Mouse (Mus musculus) CH12.LX (cell line): ENCODE results near the gene Tnfaip8l1. TPM values are rescaled to one million over a fixed set of nuclear protein-coding genes. Genes with fewer than 3 reads are reported as not detected.

Experiments used
- DNase-seq: peaks from one replicate; pipeline ENCODE4 v3.0.0-alpha.2; 2013; ENCODE audit errors: extremely low read depth
- H3K27ac ChIP-seq: 2 replicates; pipeline ENCODE4 v1.5.1; 2012; ENCODE audit warnings: low read depth, mild to moderate bottlenecking, control low read depth, moderate library complexity; ENCODE audit not compliant: insufficient read depth
- H3K27me3 ChIP-seq: replicated peaks from 2 replicates; pipeline ENCODE3; 2012; ENCODE audit warnings: inconsistent platforms
- H3K36me3 ChIP-seq, 2 experiments: replicated peaks in 1 of 2; 2 replicates each; pipeline versions ENCODE3 to v1.6.1; 2012; ENCODE audit warnings: inconsistent platforms in 1 of 2, low read length in 1 of 2, mild to moderate bottlenecking in 1 of 2, mixed read lengths in 1 of 2, moderate library complexity in 1 of 2; ENCODE audit not compliant: control insufficient read depth in 1 of 2, insufficient read depth in 1 of 2
- H3K4me1 ChIP-seq, 2 experiments: 2 replicates each; pipeline ENCODE4 v1.6.1; 2012; ENCODE audit warnings: inconsistent platforms in 1 of 2, moderate library complexity in 1 of 2; ENCODE audit not compliant: insufficient read depth in 2 of 2, control insufficient read depth in 1 of 2
- H3K4me2 ChIP-seq: 2 replicates; pipeline ENCODE4 v1.6.1; 2012; ENCODE audit warnings: low read depth, mild to moderate bottlenecking, control low read depth; ENCODE audit not compliant: poor library complexity, insufficient read depth, severe bottlenecking
- H3K4me3 ChIP-seq, 3 experiments: fragments of 150-350 bp in 1 of 3; sonication (generic) in 1 of 3; replicated peaks in 1 of 3; 2 replicates each; pipeline versions ENCODE3 to v1.5.1; 2011 to 2012; ENCODE audit warnings: low read depth in 2 of 3, low read length in 2 of 3, mild to moderate bottlenecking in 2 of 3, moderate library complexity in 2 of 3, control low read depth in 1 of 3, improper control_type of control experiment in 1 of 3, inconsistent platforms in 1 of 3, mixed read lengths in 1 of 3; ENCODE audit not compliant: poor library complexity in 1 of 3
- H3K79me2 ChIP-seq: replicated peaks from 2 replicates; pipeline ENCODE4 v1.6.1; 2012; ENCODE audit warnings: mild to moderate bottlenecking, moderate library complexity; ENCODE audit not compliant: control insufficient read depth, poor library complexity, insufficient read depth, severe bottlenecking; ENCODE audit errors: extremely low read depth
- H3K9ac ChIP-seq: 2 replicates; pipeline ENCODE4 v1.6.1; 2012; ENCODE audit warnings: low read depth, mild to moderate bottlenecking, control low read depth, moderate library complexity; ENCODE audit not compliant: insufficient read depth
- H3K9me3 ChIP-seq: replicated peaks from 2 replicates; pipeline ENCODE3; 2012; ENCODE audit warnings: low read length, inconsistent platforms, mixed read lengths
- BHLHE40 ChIP-seq: IDR thresholded peaks from 2 replicates; pipeline ENCODE4 v1.6.1; 2011; ENCODE audit warnings: mild to moderate bottlenecking, low read depth, low read length, improper control_type of control experiment
- CTCF ChIP-seq, 2 experiments: IDR thresholded peaks in 1 of 2; conservative IDR thresholded peaks in 1 of 2; 2 replicates each; pipeline ENCODE4 v1.5.1; 2011 to 2012; ENCODE audit warnings: low read depth in 2 of 2, low read length in 2 of 2, improper control_type of control experiment in 1 of 2, inconsistent platforms in 1 of 2, mild to moderate bottlenecking in 1 of 2, moderate library complexity in 1 of 2
- ELF1 ChIP-seq: IDR thresholded peaks from 2 replicates; pipeline ENCODE4 v1.6.1; 2014; ENCODE audit warnings: low read depth, mild to moderate bottlenecking, inconsistent platforms, low read length, improper control_type of control experiment
- EP300 ChIP-seq: IDR thresholded peaks from 2 replicates; pipeline ENCODE4 v1.6.1; 2011; ENCODE audit warnings: low read length, improper control_type of control experiment
- ETS1 ChIP-seq: conservative IDR thresholded peaks from 2 replicates; pipeline ENCODE4 v1.6.1; 2012; ENCODE audit warnings: low read depth, mild to moderate bottlenecking, inconsistent platforms, low read length, improper control_type of control experiment, moderate library complexity
- HCFC1 ChIP-seq: IDR thresholded peaks from 2 replicates; pipeline ENCODE4 v1.6.1; 2012; ENCODE audit warnings: low read depth, mild to moderate bottlenecking, inconsistent platforms, low read length, improper control_type of control experiment
- JUN ChIP-seq: IDR thresholded peaks from 2 replicates; pipeline ENCODE4 v1.6.1; 2011; ENCODE audit warnings: low read depth, mild to moderate bottlenecking, low read length, improper control_type of control experiment, moderate library complexity; ENCODE audit not compliant: insufficient read depth
- JUND ChIP-seq: conservative IDR thresholded peaks from 2 replicates; pipeline ENCODE4 v1.6.1; 2011; ENCODE audit warnings: low read depth, low read length, improper control_type of control experiment
- MAFK ChIP-seq: IDR thresholded peaks from 2 replicates; pipeline ENCODE4 v1.6.1; 2011; ENCODE audit warnings: low read length, improper control_type of control experiment; ENCODE audit not compliant: insufficient replicate concordance
- MAX ChIP-seq: IDR thresholded peaks from 2 replicates; pipeline ENCODE4 v1.6.1; 2011; ENCODE audit warnings: low read length, improper control_type of control experiment
- MAZ ChIP-seq: IDR thresholded peaks from 2 replicates; pipeline ENCODE4 v1.6.1; 2012; ENCODE audit warnings: low read depth, mild to moderate bottlenecking, inconsistent platforms, low read length, improper control_type of control experiment, moderate library complexity
- MEF2A ChIP-seq: IDR thresholded peaks from 2 replicates; pipeline ENCODE4 v1.6.1; 2014; ENCODE audit warnings: low read depth, mild to moderate bottlenecking, inconsistent platforms, low read length, improper control_type of control experiment, borderline replicate concordance
- MYC ChIP-seq: IDR thresholded peaks from 2 replicates; pipeline ENCODE4 v1.6.1; 2011; ENCODE audit warnings: low read depth, mild to moderate bottlenecking, improper control_type of control experiment, low read length
- NRF1 ChIP-seq: IDR thresholded peaks from 2 replicates; pipeline ENCODE4 v1.6.1; 2014; ENCODE audit warnings: low read depth, mild to moderate bottlenecking, inconsistent platforms, low read length, improper control_type of control experiment, moderate library complexity
- POLR2A ChIP-seq: IDR thresholded peaks from 2 replicates; pipeline ENCODE4 v1.6.1; 2011; ENCODE audit warnings: low read depth, mild to moderate bottlenecking, improper control_type of control experiment, low read length
- POLR2AphosphoS2 ChIP-seq: IDR thresholded peaks from 2 replicates; pipeline ENCODE4 v1.6.1; 2011; ENCODE audit warnings: low read depth, low read length, improper control_type of control experiment
- RAD21 ChIP-seq: IDR thresholded peaks from 2 replicates; pipeline ENCODE4 v1.6.1; 2011; ENCODE audit warnings: low read depth, mild to moderate bottlenecking, low read length, improper control_type of control experiment, moderate library complexity
- SMC3 ChIP-seq: IDR thresholded peaks from 2 replicates; pipeline ENCODE4 v1.6.1; 2011; ENCODE audit warnings: low read depth, low read length, improper control_type of control experiment
- TBP ChIP-seq: conservative IDR thresholded peaks from 2 replicates; pipeline ENCODE4 v1.6.1; 2011; ENCODE audit warnings: low read depth, low read length, improper control_type of control experiment
- TCF12 ChIP-seq: IDR thresholded peaks from 2 replicates; pipeline ENCODE4 v1.6.1; 2014; ENCODE audit warnings: low read depth, mild to moderate bottlenecking, inconsistent platforms, low read length, improper control_type of control experiment
- UBTF ChIP-seq: IDR thresholded peaks from 2 replicates; pipeline ENCODE4 v1.6.1; 2012; ENCODE audit warnings: low read depth, mild to moderate bottlenecking, inconsistent platforms, low read length, improper control_type of control experiment, moderate library complexity
- USF1 ChIP-seq: IDR thresholded peaks from 2 replicates; pipeline ENCODE4 v1.6.1; 2014; ENCODE audit warnings: low read depth, mild to moderate bottlenecking, inconsistent platforms, low read length, improper control_type of control experiment
- USF2 ChIP-seq: conservative IDR thresholded peaks from 2 replicates; pipeline ENCODE4 v1.6.1; 2011; ENCODE audit warnings: low read depth, low read length, improper control_type of control experiment
- ZKSCAN1 ChIP-seq: IDR thresholded peaks from 2 replicates; pipeline ENCODE4 v1.6.1; 2012; ENCODE audit warnings: low read depth, inconsistent platforms, low read length, improper control_type of control experiment, borderline replicate concordance
- ZMIZ1 ChIP-seq: IDR thresholded peaks from 2 replicates; pipeline ENCODE4 v1.6.1; 2012; ENCODE audit warnings: low read depth, mild to moderate bottlenecking, inconsistent platforms, low read length, improper control_type of control experiment
- ZNF384 ChIP-seq: IDR thresholded peaks from 2 replicates; pipeline ENCODE4 v1.6.1; 2012; ENCODE audit warnings: low read depth, low read length, improper control_type of control experiment, inconsistent platforms
- dilution Hi-C: fragments of 300-500 bp; cut with MboI; formaldehyde crosslinking; loops from 2 replicates; pipeline ENCODE4 v1.14.3; 2020; ENCODE audit warnings: low sequenced_read_pairs; ENCODE audit not compliant: extremely low pct_unique_long_range_greater_than_20kb, extremely low pct_ligation_motif_present
- in situ Hi-C: fragments of 300-500 bp; cut with MboI; formaldehyde crosslinking; loops from 3 replicates; pipeline ENCODE4 v1.14.3; 2019; ENCODE audit warnings: low sequenced_read_pairs, low pct_ligation_motif_present, low pct_unique_long_range_greater_than_20kb, mixed read lengths
- polyA plus RNA-seq: library from polyadenylated mRNA; unstranded; fragments of >175 nt; gene quantifications from 2 replicates; pipeline ENCODE4 v1.2.1, GENCODE M21; 2012; ENCODE audit warnings: low read depth; ENCODE audit not compliant: insufficient read length
- total RNA-seq, 2 experiments: library from RNA; depleted of rRNA; stranded (reverse); fragments of 300-350 nt in 1 of 2; fragments of >200 nt in 1 of 2; gene quantifications; 2 replicates each; pipeline ENCODE4 v1.2.3; 2012 to 2014

The Tnfaip8l1 gene
- total and polyA plus RNA-seq, 3 experiments, result 1.9 to 2.4 (median 2.0) TPM

DNA sequence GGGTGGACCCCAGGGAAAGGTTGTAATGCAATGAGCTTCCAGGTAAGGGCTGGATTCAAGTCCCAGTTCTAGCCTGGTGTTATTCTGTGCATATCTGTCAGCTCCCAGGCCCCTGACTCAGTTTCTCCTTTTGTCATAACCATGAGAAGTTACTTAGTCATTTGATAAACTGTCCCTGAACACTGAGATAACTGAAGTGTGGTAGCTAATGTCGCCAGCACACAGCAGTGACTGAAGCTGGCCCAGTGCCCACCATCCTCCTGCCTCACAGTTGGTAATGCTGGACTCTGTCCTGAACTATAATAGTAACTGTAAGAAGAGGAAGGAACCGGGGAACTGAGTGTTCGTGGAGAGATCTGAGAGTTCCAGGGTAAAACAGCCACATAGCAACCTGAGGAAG is 2.2 kb downstream of the Tnfaip8l1 start:
- Histone ChIP-seq H3K9me3 (no peaks in the 10 kb centered on the region), H3K9ac (no peak overlapping the region), H3K36me3 (no peaks in the 10 kb centered on the region), H3K79me2 (no peaks in the 10 kb centered on the region), H3K27me3 (peaks cover 18% of the 10 kb centered on the region), H3K4me3 (no peak overlapping the region), H3K4me1 (peaks cover 4 to 42% of the 10 kb centered on the region in 2 experiments; a peak in 3 of 4 replicates), H3K27ac (no peak overlapping the region), H3K4me2 (no peak overlapping the region)
- no peak for TF ChIP-seq POLR2AphosphoS2
- TF ChIP-seq EP300, result no peak
- no peak for TF ChIP-seq MEF2A
- no peak for TF ChIP-seq CTCF (conservative IDR thresholded peaks at IDR 0.05 in 1 of 2, IDR thresholded peaks at IDR 0.05 in 1 of 2; ENCODE audit: low read depth in 2 of 2, low read length in 2 of 2)
- TF ChIP-seq UBTF, result no peak
- TF ChIP-seq USF1, result no peak
- TF ChIP-seq ZMIZ1, result no peak
- no peak for TF ChIP-seq ZKSCAN1
- TF ChIP-seq JUND, result no peak
- TF ChIP-seq TCF12, result no peak
- TF ChIP-seq MAZ, result no peak
- TF ChIP-seq TBP, result no peak
- no peak for TF ChIP-seq ELF1
- TF ChIP-seq ETS1, result no peak
- TF ChIP-seq POLR2A, result no peak
- TF ChIP-seq JUN, result no peak
- no peak for TF ChIP-seq MYC
- no peak for TF ChIP-seq SMC3
- dilution Hi-C loops (no loop called here), in situ Hi-C loops (loop anchor here (5.0 kb wide), 1 partner anchor 37 kb away; no protein-coding TSS in a partner anchor)
- no peak for DNase-seq

GRCm38 (mm10) chr17:56165671-56166070 is 3.4 kb downstream of the Tnfaip8l1 start:
- DNase-seq, result no peak
- peaks cover 12% of the 10 kb centered on the region for H3K27me3 ChIP-seq
- H3K27ac ChIP-seq, result no peak overlapping the region
- no peaks in the 10 kb centered on the region for H3K36me3 ChIP-seq
- H3K79me2 ChIP-seq, result no peaks in the 10 kb centered on the region
- no peak overlapping the region for H3K9ac ChIP-seq
- peaks cover 6 to 52% of the 10 kb centered on the region in 2 experiments; a peak in 3 of 4 replicates for H3K4me1 ChIP-seq
- no peak overlapping the region for H3K4me2 ChIP-seq
- no peaks in the 10 kb centered on the region for H3K9me3 ChIP-seq
- H3K4me3 ChIP-seq, result no peak overlapping the region
- TF ChIP-seq MAFK (no peak), USF2 (no peak), JUN (no peak), BHLHE40 (no peak), ZNF384 (no peak), RAD21 (no peak), ELF1 (no peak), MAZ (no peak), TBP (no peak), ZKSCAN1 (no peak), NRF1 (no peak), ZMIZ1 (no peak), HCFC1 (no peak), USF1 (no peak), MAX (no peak), TCF12 (no peak)
- in situ Hi-C loops, result no loop called here
- dilution Hi-C loops, result no loop called here
